Mouse (Mus musculus) C2C12 (cell line): ENCODE measurements at regions not wholly inside any gene's neighbourhood (a gene's known extent, or its start where the extent isn't known, plus 50 kb on each side); places are given as distances from the start of the nearest gene placed in this dataset.

ENCODE experiments used
- H3K27me3 ChIP-seq: one replicate; pipeline ENCODE4 v1.6.1; 2011; ENCODE audit not compliant: control insufficient read depth, insufficient read depth, insufficient read length
- H3K36me3 ChIP-seq: one replicate; pipeline ENCODE4 v1.6.1; 2011; ENCODE audit not compliant: control insufficient read depth, insufficient read depth
- H3K4me3 ChIP-seq: one replicate; pipeline ENCODE4 v1.5.1; 2011; ENCODE audit warnings: mild to moderate bottlenecking, control low read depth; ENCODE audit not compliant: poor library complexity, insufficient read depth, severe bottlenecking
- H3K79me2 ChIP-seq: one replicate; pipeline ENCODE4 v1.6.1; 2011; ENCODE audit not compliant: control insufficient read depth, insufficient read depth
- H3K79me3 ChIP-seq: one replicate; pipeline ENCODE4 v1.6.1; 2011; ENCODE audit warnings: low read depth, control low read depth
- H3ac ChIP-seq: one replicate; pipeline ENCODE3; 2011; ENCODE audit warnings: low read depth; ENCODE audit not compliant: control insufficient read depth, insufficient read length
- CEBPB ChIP-seq: IDR thresholded peaks from one replicate; pipeline ENCODE4 v1.6.1; 2011; ENCODE audit warnings: low read depth, mild to moderate bottlenecking, control low read depth, moderate library complexity
- CTCF ChIP-seq: IDR thresholded peaks from one replicate; pipeline ENCODE4 v1.5.1; 2011; ENCODE audit not compliant: control insufficient read depth, insufficient read depth, insufficient read length
- FOSL1 ChIP-seq: IDR thresholded peaks from one replicate; pipeline ENCODE4 v1.8.0; 2011; ENCODE audit warnings: mild to moderate bottlenecking, low read length; ENCODE audit not compliant: poor library complexity, insufficient read depth, severe bottlenecking
- MAX ChIP-seq: IDR thresholded peaks from one replicate; pipeline ENCODE4 v1.6.1; 2011; ENCODE audit warnings: mild to moderate bottlenecking, control low read depth
- MYOD1 ChIP-seq: IDR thresholded peaks from one replicate; pipeline ENCODE4 v1.6.1; 2011; ENCODE audit warnings: low read depth; ENCODE audit not compliant: control insufficient read depth, insufficient read length
- MYOG ChIP-seq: IDR thresholded peaks from one replicate; pipeline ENCODE4 v1.6.1; 2011; ENCODE audit not compliant: control insufficient read depth, insufficient read length; ENCODE audit errors: extremely low read depth
- USF1 ChIP-seq: IDR thresholded peaks from one replicate; pipeline ENCODE4 v1.6.1; 2011; ENCODE audit warnings: low read depth, mild to moderate bottlenecking, control low read depth, moderate library complexity

GRCm38 (mm10) chr8:113957821-113958220 is 109.3 kb upstream of the Adamts18 start:
- H3K4me3 ChIP-seq = no peak overlapping the region
- H3ac ChIP-seq = no peak overlapping the region
- H3K79me2 ChIP-seq = no peaks in the 10 kb centered on the region
- no peaks in the 10 kb centered on the region for H3K79me3 ChIP-seq
- TF ChIP-seq CEBPB (no peak), MAX (no peak), FOSL1 (no peak), CTCF (no peak), MYOG (no peak), MYOD1 (no peak), USF1 (no peak)
- H3K36me3 ChIP-seq = no peaks in the 10 kb centered on the region
- H3K27me3 ChIP-seq = no peaks in the 10 kb centered on the region

DNA sequence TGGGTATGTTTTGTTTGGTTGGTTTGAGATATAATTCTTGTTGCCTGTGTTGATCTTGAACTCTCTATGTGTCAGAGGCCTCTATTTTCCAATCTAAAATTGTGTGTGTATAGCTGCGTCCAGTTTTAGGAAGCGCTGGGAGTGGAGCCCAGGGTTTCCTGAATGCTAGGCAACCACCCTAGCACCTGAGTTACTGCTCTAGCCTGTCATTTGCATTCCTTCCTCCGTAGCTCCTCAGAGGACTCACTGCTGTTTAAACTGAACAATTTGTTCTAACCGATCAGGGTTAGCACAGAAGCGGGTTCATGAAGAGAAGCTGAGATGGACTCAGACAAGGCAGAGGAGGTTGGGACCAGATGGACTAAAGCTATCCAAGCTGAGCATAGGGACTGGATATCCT is 127.3 kb upstream of the Adamts18 start:
- Histone ChIP-seq H3K36me3 (no peaks in the 10 kb centered on the region), H3K79me2 (no peaks in the 10 kb centered on the region), H3ac (no peak overlapping the region), H3K79me3 (no peaks in the 10 kb centered on the region), H3K27me3 (no peaks in the 10 kb centered on the region), H3K4me3 (no peak overlapping the region)
- TF ChIP-seq CTCF (no peak), MAX (no peak), USF1 (no peak), MYOG (no peak), FOSL1 (no peak), CEBPB (no peak), MYOD1 (no peak)

GRCm38 (mm10) chr8:113976626-113977025 is 128.1 kb upstream of the Adamts18 start:
- H3K36me3 ChIP-seq = no peaks in the 10 kb centered on the region
- no peak for TF ChIP-seq CEBPB
- H3ac ChIP-seq = no peak overlapping the region
- no peak overlapping the region for H3K4me3 ChIP-seq
- H3K79me2 ChIP-seq = no peaks in the 10 kb centered on the region
- H3K79me3 ChIP-seq = no peaks in the 10 kb centered on the region
- H3K27me3 ChIP-seq = no peaks in the 10 kb centered on the region

DNA sequence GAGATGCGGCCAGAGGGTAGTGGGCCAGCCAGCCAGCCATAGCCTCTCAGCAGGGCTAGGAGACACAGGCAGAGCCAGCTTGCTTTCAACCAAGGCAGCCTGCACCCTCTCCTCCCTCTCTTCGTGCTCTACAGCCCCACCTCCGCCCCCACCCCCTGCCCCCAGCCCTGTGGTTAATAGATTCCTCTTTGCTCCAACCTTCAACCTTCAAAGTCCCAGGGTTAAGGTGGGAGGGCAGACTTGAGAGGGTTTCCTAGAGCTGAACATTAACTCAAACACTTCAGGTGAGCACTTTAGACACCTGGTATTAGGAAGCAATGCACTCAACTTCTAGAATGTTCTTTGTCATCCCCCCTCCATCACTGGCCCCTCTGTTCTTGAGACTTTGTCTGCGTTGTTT is 128.5 kb upstream of the Adamts18 start:
- Histone ChIP-seq H3K4me3 (no peak overlapping the region), H3K27me3 (no peaks in the 10 kb centered on the region), H3ac (no peak overlapping the region), H3K36me3 (no peaks in the 10 kb centered on the region), H3K79me3 (no peaks in the 10 kb centered on the region), H3K79me2 (no peaks in the 10 kb centered on the region)
- TF ChIP-seq MAX = no peak
- TF ChIP-seq USF1 = no peak
- TF ChIP-seq FOSL1 = no peak
- no peak for TF ChIP-seq CEBPB
- TF ChIP-seq CTCF = no peak
- TF ChIP-seq MYOG = no peak
- TF ChIP-seq MYOD1 = no peak

GRCm38 (mm10) chr8:113978946-113979345 is 130.4 kb upstream of the Adamts18 start:
- H3K36me3 ChIP-seq = no peaks in the 10 kb centered on the region
- H3K79me3 ChIP-seq = no peaks in the 10 kb centered on the region
- no peak overlapping the region for H3K4me3 ChIP-seq
- no peaks in the 10 kb centered on the region for H3K27me3 ChIP-seq
- no peak overlapping the region for H3ac ChIP-seq
- H3K79me2 ChIP-seq = no peaks in the 10 kb centered on the region
- TF ChIP-seq MAX (no peak), USF1 (no peak), CEBPB (no peak), FOSL1 (no peak), MYOG (no peak)

- H3K79me2 ChIP-seq = no peaks in the 10 kb centered on the region
- H3ac ChIP-seq = no peak overlapping the region
- H3K27me3 ChIP-seq = no peaks in the 10 kb centered on the region
- no peak overlapping the region for H3K4me3 ChIP-seq
- H3K36me3 ChIP-seq = no peaks in the 10 kb centered on the region
- TF ChIP-seq MYOD1 = no peak
- TF ChIP-seq MAX = no peak
- no peak for TF ChIP-seq CTCF
- no peak for TF ChIP-seq MYOG
- TF ChIP-seq CEBPB = no peak
- TF ChIP-seq USF1 = no peak
- no peak for TF ChIP-seq FOSL1
- H3K79me3 ChIP-seq = no peaks in the 10 kb centered on the region
These were observed 131.3 kb upstream of the Adamts18 start for GRCm38 (mm10) chr8:113979837-113980236.
